Mouse (Mus musculus) c-Kit-negative CD71-positive TER-119-positive erythroid progenitor cells, embryonic 14.5 days (primary cell): ENCODE measurements around the gene Sigmar1.

Source experiments
- DNase-seq: peaks from one replicate; pipeline ENCODE4 v3.0.0-alpha.2; 2013; ENCODE audit warnings: low read depth, low spot score

Gene Sigmar1

GRCm38 (mm10) chr4:41757321-41757720 is 1.4 kb upstream of the Sigmar1 start:
- no peak for DNase-seq

- no peak for DNase-seq
Measured at GRCm38 (mm10) chr4:41756440-41756839, 483 bp upstream of the Sigmar1 start.

- no peak for DNase-seq
Measured at GRCm38 (mm10) chr4:41754797-41755337, 1.1 kb downstream of the Sigmar1 start, which contains the start of gene Galt. Galt (plus strand) TSS chr4:41755228.

GRCm38 (mm10) chr4:41745021-41745420 is 10.9 kb downstream of the Sigmar1 start:
- DNase-seq, result no peak

GRCm38 (mm10) chr4:41744131-41744530 is 11.8 kb downstream of the Sigmar1 start:
- DNase-seq, result no peak

GRCm38 (mm10) chr4:41741158-41741560 is 14.8 kb downstream of the Sigmar1 start:
- peak; percentile 77 for DNase-seq

GRCm38 (mm10) chr4:41740380-41741157 is 15.4 kb downstream of the Sigmar1 start:
- no peak for DNase-seq

GRCm38 (mm10) chr4:41739260-41739659 is 16.7 kb downstream of the Sigmar1 start:
- DNase-seq, result no peak

GRCm38 (mm10) chr4:41738256-41738603 is 17.7 kb downstream of the Sigmar1 start:
- DNase-seq, result no peak

- DNase-seq, result no peak
Measured at GRCm38 (mm10) chr4:41737602-41738255, 18.2 kb downstream of the Sigmar1 start.

GRCm38 (mm10) chr4:41731052-41731765 is 24.7 kb downstream of the Sigmar1 start, which contains the start of gene Arid3c:
Arid3c (minus strand) TSS chr4:41731142.
- DNase-seq, result no peak

GRCm38 (mm10) chr4:41726826-41727621 is 28.9 kb downstream of the Sigmar1 start:
- DNase-seq, result no peak

GRCm38 (mm10) chr4:41722918-41723351 is 33.0 kb downstream of the Sigmar1 start, which contains the start of gene Dctn3:
Dctn3 (minus strand) TSS chr4:41723170.
- DNase-seq, result peak; percentile 88

GRCm38 (mm10) chr4:41716834-41717233 is 39.1 kb downstream of the Sigmar1 start:
- no peak for DNase-seq

- no peak for DNase-seq
Measured at GRCm38 (mm10) chr4:41715596-41715995, 40.4 kb downstream of the Sigmar1 start.

GRCm38 (mm10) chr4:41715082-41715481 is 40.9 kb downstream of the Sigmar1 start:
- no peak for DNase-seq

- peak; percentile 61 for DNase-seq
Measured at GRCm38 (mm10) chr4:41714276-41714675, 41.7 kb downstream of the Sigmar1 start.

- DNase-seq, result peak; percentile 86
Measured at GRCm38 (mm10) chr4:41713197-41714067, 42.5 kb downstream of the Sigmar1 start, which contains the start of gene Rpp25l. Rpp25l (minus strand) TSS chr4:41713534.

- peak; percentile 42 for DNase-seq
Measured at GRCm38 (mm10) chr4:41712421-41713196, 43.3 kb downstream of the Sigmar1 start.
